In the genomic region with DNA sequence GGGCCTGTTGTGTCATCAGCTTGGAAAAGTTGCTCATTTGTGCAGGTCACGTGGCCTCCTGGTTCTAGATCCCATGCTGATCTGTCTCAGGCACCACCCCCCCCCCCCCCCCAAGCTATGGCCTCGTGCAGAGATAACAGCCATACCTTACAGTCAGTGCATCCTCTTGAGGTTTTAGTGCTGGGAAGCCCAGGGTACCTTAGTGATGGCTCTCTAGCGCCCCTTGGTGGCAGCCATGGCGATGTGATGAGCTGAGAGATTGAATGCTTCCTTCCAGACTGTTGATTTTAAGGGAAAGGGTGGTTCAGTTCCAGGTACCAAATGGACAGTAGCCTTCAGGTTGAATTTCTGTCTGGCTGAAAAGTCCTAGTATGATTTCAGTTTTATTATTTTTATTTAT, we compare ENCODE assay signal across 9 mouse cellular contexts. TPM values are rescaled to one million over a fixed set of nuclear protein-coding genes. Genes with fewer than 3 reads are reported as not detected.
A peak's percentile ranks its signal among the peaks of the same experiment; 100 is the strongest.
DNase-seq lines count a peak whose midpoint lies in the region; ATAC-seq and TF ChIP-seq lines count a peak whose summit lies in the region.
"Had no signal": no experiment of that assay in that cellular context is flagged by ENCODE, and none has a peak within 500 bp of the region (broad histone marks: within the 10 kb centered on the region; RNA-seq: fewer than 3 reads in every experiment).

No protein-coding gene starts in this region.

- H3K4me2 ChIP-seq in forebrain, embryonic 16.5 days (ENCODE audit: low read length) = no peak overlapping the region
- no peak overlapping the region for H3K4me2 ChIP-seq in lung, embryonic 14.5 days

- peaks cover 30% of the 10 kb centered on the region for H3K4me1 ChIP-seq in forebrain, embryonic 16.5 days (replicated peaks; ENCODE audit: control insufficient read depth, insufficient read depth, low read length)
- peaks cover 35% of the 10 kb centered on the region for H3K4me1 ChIP-seq in lung, embryonic 14.5 days (ENCODE audit: insufficient read depth)

- no peaks in the 10 kb centered on the region for H3K27me3 ChIP-seq in forebrain, embryonic 16.5 days (replicated peaks; ENCODE audit: control insufficient read depth, insufficient read depth, low read length)
- no peaks in the 10 kb centered on the region for H3K27me3 ChIP-seq in lung, embryonic 14.5 days (ENCODE audit: insufficient read depth, low read length)

- no peaks in the 10 kb centered on the region for H3K9me3 ChIP-seq in forebrain, embryonic 16.5 days (ENCODE audit: control insufficient read depth, low read length)
- no peaks in the 10 kb centered on the region for H3K9me3 ChIP-seq in lung, embryonic 14.5 days (ENCODE audit: low read depth, low read length)
- H3K9me3 ChIP-seq: megakaryocyte, embryonic 14.5 days had no signal

- TF ChIP-seq CTCF in lung, embryonic 14.5 days (IDR thresholded peaks at IDR 0.05; ENCODE audit: low read depth) = peak; percentile 89

- no peak overlapping the region for H3K27ac ChIP-seq in forebrain, embryonic 16.5 days (ENCODE audit: low read length)
- H3K27ac ChIP-seq in lung, embryonic 14.5 days (ENCODE audit: low read depth) = no peak overlapping the region

- 9% methylated on average over 4 of the region's 4 CpGs for WGBS in forebrain, embryonic 16.5 days
- WGBS in lung, embryonic 14.5 days = 14% methylated on average over 4 of the region's 4 CpGs

- peak; percentile 51; the same call in 1 of the 2 replicates for ATAC-seq in forebrain, embryonic 16.5 days
- ATAC-seq in lung, embryonic 14.5 days (ENCODE audit: insufficient read depth) = no peak
- ATAC-seq in monocyte, adult 5-6 weeks (replicated peaks; ENCODE audit: insufficient number of reproducible peaks, low FRiP score, low TSS enrichment, poor library complexity, severe bottlenecking) = no peak

- peaks cover 5% of the 10 kb centered on the region; the same call in 1 of the 2 replicates for H3K36me3 ChIP-seq in forebrain, embryonic 16.5 days (ENCODE audit: control insufficient read depth, insufficient read depth)
- peaks cover 39% of the 10 kb centered on the region for H3K36me3 ChIP-seq in lung, embryonic 14.5 days (ENCODE audit: insufficient read depth)

- H3K4me3 ChIP-seq in forebrain, embryonic 16.5 days (replicated peaks; ENCODE audit: low read length) = no peak overlapping the region
- H3K4me3 ChIP-seq in lung, embryonic 14.5 days (ENCODE audit: low read depth, low read length) = no peak overlapping the region
- H3K4me3 ChIP-seq: megakaryocyte, embryonic 14.5 days had no signal

- DNase-seq in R1 (ENCODE audit: low read depth, low spot score) = peak; percentile 76
- peak; percentile 78 to 86 for DNase-seq in cerebellum, adult 18-20 months
- peak; percentile 87 for DNase-seq in heart, postnatal 4 days
- peak; percentile 56 to 77 for DNase-seq in layer of hippocampus, adult 18-20 months (ENCODE audit: low spot score in 2 of 2)
- peak; percentile 91 for DNase-seq in lung, embryonic 14.5 days
- peak; percentile 59 for DNase-seq in retina, postnatal 7 days (ENCODE audit: low read depth, low spot score)

- H3K9ac ChIP-seq in forebrain, embryonic 16.5 days (replicated peaks; ENCODE audit: low read depth, low read length) = no peak overlapping the region
- H3K9ac ChIP-seq in lung, embryonic 14.5 days = no peak overlapping the region

RNA-seq across cellular contexts. Expression of a gene that starts 32.2 kb away (rescaled TPM):
- 14.1 TPM in 2 replicates for polyA plus RNA-seq in forebrain, embryonic 16.5 days (2015; fragmentation: Nextera tagmentation; extraction: Ambion mirVana)
- 10 to 100 TPM; 55.2 to 57.8 TPM for total RNA-seq in heart, postnatal 4 days (2021)
- total RNA-seq in layer of hippocampus, adult 18-20 months (2021) = 10 to 100 TPM; 41.2 to 42.7 TPM
- polyA plus RNA-seq in lung, embryonic 14.5 days (2014; fragmentation: Nextera tagmentation; extraction: Ambion mirVana) = 33.4 and 35.1 TPM in 2 replicates
- 1.4 to 1.7 TPM in 2 of 3 replicates, not detected in the other for total RNA-seq in monocyte, adult 5-6 weeks (2017)

Comparison
In these comparisons a context has a peak if more than half of its experiments do, and no peak if none do; other contexts are left out.
1. RNA of a gene that starts 32.2 kb away (total RNA-seq): 55.2 to 57.8 TPM in heart, postnatal 4 days and 41.2 to 42.7 TPM in layer of hippocampus, adult 18-20 months; 1.4 to 1.7 TPM in monocyte, adult 5-6 weeks; every median in the first group is over 10 times any median in the second.
2. Peak in every context shown above with its lines, with median percentiles within 50 percentile points of each other: DNase-seq.